Mouse (Mus musculus) testis, postnatal 14 days (tissue): ENCODE data around the gene Tubb1.

Source experiments
- DNase-seq: peaks from one replicate; pipeline ENCODE4 v3.0.0; 2021; ENCODE audit warnings: low spot score

Gene Tubb1

DNA sequence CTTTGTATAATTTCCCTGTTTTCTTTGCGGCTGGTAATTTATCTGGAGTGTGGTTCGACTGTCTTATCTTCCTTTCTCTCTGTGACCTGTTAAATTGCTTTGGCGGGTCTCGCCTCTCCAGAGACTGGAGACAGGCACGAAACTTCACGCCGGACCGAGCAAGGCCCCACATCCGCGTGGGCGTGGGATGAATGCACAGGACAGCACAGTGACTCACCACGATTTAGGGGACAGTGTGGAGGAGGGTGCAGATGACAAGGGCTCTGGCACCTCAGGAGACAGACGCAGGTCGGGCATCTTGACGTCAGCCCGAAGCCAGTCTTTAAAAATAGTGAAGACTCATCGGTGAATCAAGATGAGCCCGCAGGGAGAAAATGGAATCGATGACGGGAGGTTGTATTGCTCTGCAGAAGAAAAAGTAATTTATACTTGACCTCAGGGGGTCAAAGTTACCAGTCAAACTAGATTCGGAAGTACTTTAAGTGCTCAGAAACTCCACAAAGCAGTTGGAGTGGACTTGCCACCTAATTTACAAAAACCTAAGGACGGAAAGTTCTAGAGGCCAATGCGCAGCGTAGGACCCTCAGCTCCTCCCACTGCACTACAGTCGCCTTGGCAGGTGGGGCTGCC lies 52.5 kb downstream of the Tubb1 start:
- no peak for DNase-seq
